Mouse (Mus musculus) heart, embryonic 10.5 days (tissue): ENCODE data around the gene Cenpx. TPM values are rescaled to one million over a fixed set of nuclear protein-coding genes. Genes with fewer than 3 reads are reported as not detected.
"Not testable (repeated sequence)": the region's sequence is repeated elsewhere in the genome, so short reads cannot be mapped to it uniquely, and the experiment has no call there.

Experiments used
- DNase-seq: peaks from one replicate; pipeline ENCODE4 v3.0.0-alpha.2; 2017; ENCODE audit warnings: low spot score
- H3K27ac ChIP-seq: fragments of 300-500 bp; sonication (generic); 2 replicates; pipeline ENCODE4 v1.5.1; 2016; ENCODE audit warnings: mild to moderate bottlenecking
- H3K27me3 ChIP-seq: fragments of 300-500 bp; sonication (generic); 2 replicates; pipeline ENCODE4 v1.6.1; 2016; ENCODE audit warnings: mild to moderate bottlenecking; ENCODE audit not compliant: poor library complexity, insufficient read depth, severe bottlenecking
- H3K36me3 ChIP-seq: fragments of 300-500 bp; sonication (generic); 2 replicates; pipeline ENCODE4 v1.6.1; 2016; ENCODE audit warnings: mild to moderate bottlenecking, moderate library complexity
- H3K4me1 ChIP-seq: fragments of 300-500 bp; sonication (generic); 2 replicates; pipeline ENCODE4 v1.6.1; 2016; ENCODE audit warnings: mild to moderate bottlenecking
- H3K4me3 ChIP-seq: fragments of 300-500 bp; sonication (generic); 2 replicates; pipeline ENCODE4 v1.5.1; 2016; ENCODE audit warnings: mild to moderate bottlenecking, moderate library complexity
- H3K9me3 ChIP-seq: fragments of 300-500 bp; sonication (generic); 2 replicates; pipeline ENCODE4 v1.6.1; 2016; ENCODE audit warnings: mild to moderate bottlenecking, moderate library complexity
- whole genome bisulfite sequencing: fragments of 180-500 bp; shearing (Covaris S2); methylation state at CpG from one replicate; pipeline ENCODE4 v1.1.7; 2016; 5-methylcytosine and 5-hydroxymethylcytosine counted together
- polyA plus RNA-seq: library from polyadenylated mRNA; unstranded; fragments of >200 nt; fragmentation: Nextera tagmentation; extraction: Ambion mirVana; gene quantifications from 2 replicates; pipeline ENCODE4 v1.2.1, GENCODE M21; 2016

Cenpx gene
- polyA plus RNA-seq, 1 experiment from 2014 or later, result 136 TPM

- Histone ChIP-seq H3K9me3 (no peaks in the 10 kb centered on the region), H3K4me1 (peaks cover 11% of the 10 kb centered on the region; the same call in 1 of the 2 replicates), H3K4me3 (no peak within 1 kb of the TSS), H3K27ac (no peak within 1 kb of the TSS), H3K36me3 (no peaks in the 10 kb centered on the region), H3K27me3 (peaks cover 52% of the 10 kb centered on the region)
- no peak for DNase-seq
- 71% methylated on average over 12 of the region's 12 CpGs for WGBS
Measured at GRCm38 (mm10) chr11:120731858-120732680, 18.5 kb upstream of the Cenpx start, which contains the start of gene Cbr2. Cbr2 (minus strand) TSS chr11:120732114.

DNA sequence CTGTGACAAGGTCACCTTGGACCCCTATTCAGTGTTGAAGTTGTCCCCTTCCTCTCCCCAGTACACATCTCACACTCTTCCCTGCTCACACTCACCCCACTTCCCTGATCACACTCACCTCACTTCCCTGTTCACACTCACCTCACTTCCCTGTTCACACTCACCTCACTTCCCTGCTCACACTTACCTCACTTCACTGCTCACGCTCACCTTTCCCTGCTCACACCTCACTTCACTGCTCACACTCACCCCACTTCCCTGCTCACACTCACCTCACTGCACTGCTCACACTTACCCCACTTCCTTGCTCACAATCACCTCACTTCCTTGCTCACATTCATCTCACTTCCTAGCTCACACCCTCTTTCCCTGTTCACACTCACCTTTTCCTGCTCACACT is 17.9 kb upstream of the Cenpx start:
- WGBS, result 93% methylated on average over 1 of the region's 1 CpGs
- Histone ChIP-seq H3K27ac (no peak overlapping the region), H3K27me3 (peaks cover 55% of the 10 kb centered on the region), H3K4me3 (no peak overlapping the region), H3K9me3 (no peaks in the 10 kb centered on the region), H3K36me3 (no peaks in the 10 kb centered on the region), H3K4me1 (peaks cover 18% of the 10 kb centered on the region)
- no peak for DNase-seq

GRCm38 (mm10) chr11:120730331-120730870 is 16.9 kb upstream of the Cenpx start:
- H3K27me3 ChIP-seq, result peaks cover 65% of the 10 kb centered on the region
- H3K4me3 ChIP-seq, result no peak overlapping the region
- no peak overlapping the region for H3K27ac ChIP-seq
- no peaks in the 10 kb centered on the region for H3K9me3 ChIP-seq
- H3K36me3 ChIP-seq, result no peaks in the 10 kb centered on the region
- DNase-seq, result no peak
- 85% methylated on average over 10 of the region's 10 CpGs for WGBS
- peaks cover 22% of the 10 kb centered on the region for H3K4me1 ChIP-seq

- WGBS, result under 1% methylated on average over 18 of the region's 21 CpGs
- Histone ChIP-seq H3K27me3 (peaks cover 74% of the 10 kb centered on the region), H3K4me1 (peaks cover 22% of the 10 kb centered on the region), H3K4me3 (peak overlapping the region; percentile 31)
- not testable (repeated sequence) for H3K9me3 ChIP-seq, H3K27ac ChIP-seq, DNase-seq, H3K36me3 ChIP-seq
Measured at GRCm38 (mm10) chr11:120729432-120730050, 16.0 kb upstream of the Cenpx start.

DNA sequence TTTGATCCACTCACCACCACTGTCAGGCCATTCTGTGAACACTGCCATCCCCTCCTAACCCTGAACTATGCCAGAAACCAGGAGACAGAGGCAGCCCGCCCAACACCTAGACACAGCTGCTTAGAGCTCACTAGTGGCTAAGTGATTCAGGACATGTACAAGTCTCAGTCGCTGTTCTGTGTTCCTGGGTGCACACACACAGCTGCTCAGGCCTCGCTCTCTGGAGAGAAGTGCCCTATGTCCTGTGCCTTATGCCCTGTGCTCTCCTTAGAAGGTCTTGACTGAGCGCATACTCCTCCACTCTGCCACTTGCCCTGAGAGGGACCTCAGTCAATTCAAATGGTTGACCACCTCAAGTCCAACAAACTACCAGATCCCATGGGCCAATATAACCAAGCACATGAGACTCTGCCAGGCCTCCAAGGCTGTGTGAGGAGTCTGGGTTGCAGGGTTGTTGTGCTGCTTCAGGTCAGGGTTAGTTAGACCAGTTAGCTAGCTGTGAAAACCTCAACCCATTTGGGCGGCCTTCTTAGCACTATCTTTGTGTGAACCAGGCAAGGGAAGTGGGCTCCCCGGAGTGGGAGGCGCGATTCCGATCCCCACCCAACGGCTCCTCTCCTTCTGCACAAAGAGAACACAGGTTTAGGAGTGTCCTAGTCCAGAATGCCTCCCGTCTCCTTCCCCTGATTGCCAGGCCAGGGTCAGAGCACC is 15.1 kb upstream of the Cenpx start:
- no peak for DNase-seq
- H3K27ac ChIP-seq, result no peak overlapping the region
- peaks cover 80% of the 10 kb centered on the region for H3K27me3 ChIP-seq
- 59% methylated on average over 11 of the region's 11 CpGs for WGBS
- no peaks in the 10 kb centered on the region for H3K9me3 ChIP-seq
- H3K4me3 ChIP-seq, result peak overlapping the region; percentile 31; the same call in 1 of the 2 replicates
- no peaks in the 10 kb centered on the region for H3K36me3 ChIP-seq
- H3K4me1 ChIP-seq, result peaks cover 22% of the 10 kb centered on the region

GRCm38 (mm10) chr11:120727564-120727963 is 14.0 kb upstream of the Cenpx start:
- WGBS, result 55% methylated on average over 12 of the region's 12 CpGs
- Histone ChIP-seq H3K27me3 (peaks cover 82% of the 10 kb centered on the region), H3K9me3 (no peaks in the 10 kb centered on the region), H3K4me1 (peaks cover 22% of the 10 kb centered on the region), H3K4me3 (peak overlapping the region; percentile 75; the same call in 1 of the 2 replicates), H3K27ac (no peak overlapping the region), H3K36me3 (no peaks in the 10 kb centered on the region)
- DNase-seq, result no peak

DNA sequence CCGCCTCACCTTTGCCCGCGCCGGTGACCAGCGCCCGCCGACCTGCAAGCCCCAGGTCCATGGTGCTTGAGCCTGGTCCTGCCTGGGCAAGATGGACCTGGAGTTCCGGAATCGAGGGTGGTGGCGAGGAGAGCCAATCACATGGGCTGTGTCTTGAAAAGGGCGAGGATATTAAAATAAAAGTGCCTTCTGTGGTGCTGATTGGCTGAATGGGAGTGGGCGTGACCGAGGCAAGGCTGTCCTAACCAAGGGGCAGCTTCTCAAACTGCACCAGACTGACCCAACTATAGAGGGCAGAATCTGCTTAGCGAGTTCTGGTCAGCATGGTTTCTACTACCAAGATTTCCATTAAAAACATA is 13.6 kb upstream of the Cenpx start, which contains the start of gene Dcxr:
Dcxr (minus strand) TSS at position 113 of the 359 bp plus-strand sequence.
- peak; percentile 96 for DNase-seq
- Histone ChIP-seq H3K27me3 (peaks cover 84% of the 10 kb centered on the region), H3K4me3 (peak within 1 kb of the TSS; percentile 75), H3K27ac (peak within 1 kb of the TSS; percentile 42; the same call in 1 of the 2 replicates), H3K9me3 (no peaks in the 10 kb centered on the region), H3K4me1 (peaks cover 24% of the 10 kb centered on the region), H3K36me3 (no peaks in the 10 kb centered on the region)
- WGBS, result 2% methylated on average over 14 of the region's 14 CpGs

DNA sequence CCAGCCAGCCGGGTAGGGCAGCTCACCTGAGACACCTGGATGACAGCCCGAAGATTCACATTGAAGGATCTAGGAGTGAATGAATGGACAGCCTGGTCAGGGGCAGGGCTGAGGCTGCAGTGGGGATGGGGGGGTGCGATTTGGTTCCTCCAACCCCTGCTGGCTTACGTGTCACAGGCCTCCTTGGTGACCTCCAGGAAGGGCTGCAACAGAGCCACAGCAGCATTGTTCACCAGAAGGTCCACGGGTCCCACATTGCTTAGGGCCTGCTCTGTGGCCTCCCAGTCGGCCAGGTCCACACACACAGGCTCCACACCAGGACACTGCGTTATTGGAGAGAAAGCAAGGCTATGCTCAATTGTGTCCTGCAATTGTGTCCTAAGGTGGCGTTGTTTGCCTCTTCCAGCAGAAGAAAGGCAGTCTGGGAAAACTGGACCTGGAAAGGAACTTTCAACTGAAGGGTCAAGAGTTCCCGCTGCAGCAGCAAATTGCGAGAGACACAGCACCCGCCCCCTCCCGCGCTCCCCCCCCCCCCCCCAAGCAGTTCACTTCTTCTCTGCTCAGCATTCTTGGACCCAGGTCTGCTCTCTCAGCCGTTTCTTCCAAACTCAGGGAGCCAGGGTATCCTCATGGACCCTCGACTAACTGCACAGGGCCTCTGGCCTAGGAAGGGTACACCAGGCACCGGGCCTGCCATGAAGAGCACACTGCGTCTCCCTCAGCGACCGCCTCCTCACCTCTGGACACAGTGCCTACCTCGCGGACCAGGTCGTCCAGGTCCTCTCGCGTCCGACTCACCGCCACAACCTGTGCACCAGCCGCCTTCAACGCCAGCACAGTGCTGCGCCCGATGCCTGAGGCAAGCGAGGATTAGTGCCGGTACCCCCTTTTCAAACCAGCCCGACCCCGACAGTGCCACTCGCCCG is 13.0 kb upstream of the Cenpx start:
- peak overlapping the region; percentile 75 for H3K4me3 ChIP-seq
- no peaks in the 10 kb centered on the region for H3K36me3 ChIP-seq
- peaks cover 86% of the 10 kb centered on the region for H3K27me3 ChIP-seq
- peaks cover 27% of the 10 kb centered on the region for H3K4me1 ChIP-seq
- no peaks in the 10 kb centered on the region for H3K9me3 ChIP-seq
- WGBS, result 18% methylated on average over 36 of the region's 36 CpGs
- no peak for DNase-seq
- peak overlapping the region; percentile 42; the same call in 1 of the 2 replicates for H3K27ac ChIP-seq

- H3K4me1 ChIP-seq, result peaks cover 34% of the 10 kb centered on the region
- no peak overlapping the region for H3K4me3 ChIP-seq
- H3K27me3 ChIP-seq, result peaks cover 82% of the 10 kb centered on the region
- H3K9me3 ChIP-seq, result no peaks in the 10 kb centered on the region
- H3K27ac ChIP-seq, result no peak overlapping the region
- peaks cover 18% of the 10 kb centered on the region for H3K36me3 ChIP-seq
- no peak for DNase-seq
- WGBS, result 81% methylated on average over 7 of the region's 7 CpGs
Measured at GRCm38 (mm10) chr11:120723509-120723908, 10.0 kb upstream of the Cenpx start.

GRCm38 (mm10) chr11:120722761-120723382 is 9.3 kb upstream of the Cenpx start:
- peaks cover 36% of the 10 kb centered on the region for H3K4me1 ChIP-seq
- H3K27me3 ChIP-seq, result peaks cover 82% of the 10 kb centered on the region
- no peak overlapping the region for H3K27ac ChIP-seq
- H3K36me3 ChIP-seq, result peaks cover 24% of the 10 kb centered on the region
- 82% methylated on average over 11 of the region's 11 CpGs for whole genome bisulfite sequencing
- DNase-seq, result no peak
- H3K9me3 ChIP-seq, result no peaks in the 10 kb centered on the region
- no peak overlapping the region for H3K4me3 ChIP-seq

- Histone ChIP-seq H3K36me3 (peaks cover 32% of the 10 kb centered on the region), H3K9me3 (no peaks in the 10 kb centered on the region), H3K27ac (peak overlapping the region; percentile 72; the same call in 1 of the 2 replicates), H3K4me3 (peak overlapping the region; percentile 66), H3K4me1 (peaks cover 36% of the 10 kb centered on the region), H3K27me3 (peaks cover 84% of the 10 kb centered on the region)
- 22% methylated on average over 21 of the region's 21 CpGs for WGBS
- no peak for DNase-seq
Measured at GRCm38 (mm10) chr11:120722067-120722630, 8.6 kb upstream of the Cenpx start.
